Mouse (Mus musculus): ENCODE measurements around the gene Cpxm1. TPM values are rescaled to one million over a fixed set of nuclear protein-coding genes. Genes with fewer than 3 reads are reported as not detected.

Gene Cpxm1
- polyA plus RNA-seq, 1 experiment: 15.0 TPM

DNA sequence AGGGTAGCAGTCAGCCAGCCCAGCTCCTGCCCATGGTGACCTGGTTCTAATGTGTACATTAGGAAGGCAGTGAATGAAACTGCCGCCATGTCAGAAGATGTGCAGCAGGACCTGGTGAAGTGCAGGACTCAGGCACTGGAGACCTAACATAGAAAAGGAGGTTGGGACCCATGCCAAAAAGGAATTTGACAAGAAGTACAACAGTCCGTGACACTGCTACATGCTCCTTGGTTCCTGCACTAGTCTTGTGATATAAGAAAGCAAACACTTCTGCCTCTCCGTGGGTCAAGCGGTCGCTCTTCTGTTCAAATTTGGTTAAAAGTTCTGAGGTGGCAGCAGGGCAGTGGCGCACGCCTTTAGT is 56.2 kb downstream of the Cpxm1 start:
- Histone ChIP-seq H3K27me3 (replicated peaks; ENCODE audit: control insufficient read depth, insufficient read depth, low read length) (no peaks in the 10 kb centered on the region), H3K4me3 (ENCODE audit: insufficient read depth, low read depth, low read length) (no peak overlapping the region), H3K4me1 (ENCODE audit: control insufficient read depth, insufficient read depth, low read length) (no peaks in the 10 kb centered on the region), H3K27ac (ENCODE audit: insufficient read depth, low read depth, low read length) (no peak overlapping the region), H3K36me3 (ENCODE audit: control insufficient read depth, insufficient read depth, low read length) (no peaks in the 10 kb centered on the region)
- WGBS: 87% methylated on average over 7 of the region's 7 CpGs
- TF ChIP-seq CTCF (conservative IDR thresholded peaks at IDR 0.05; ENCODE audit: insufficient read depth, insufficient read length, low read depth, low read length): no peak
- no peak for TF ChIP-seq POLR2A (IDR thresholded peaks at IDR 0.05; ENCODE audit: low read depth, low read length)
- DNase-seq: no peak

Other genes with a start within 250 kb of the Cpxm1 start
- gene Snrpb, start 218.2 kb downstream of the Cpxm1 start, polyA plus RNA-seq (2012; rRNA removed): 193 and 194 TPM in 2 replicates
- gene Tmc2, start 202.4 kb downstream of the Cpxm1 start, polyA plus RNA-seq (2012; rRNA removed): not detected in 2 replicates
- gene Nop56, start 123.1 kb downstream of the Cpxm1 start, polyA plus RNA-seq (2012; rRNA removed): 22.1 and 26.8 TPM in 2 replicates
- 524 and 525 TPM in 2 replicates for gene Idh3b, start 113.0 kb downstream of the Cpxm1 start, polyA plus RNA-seq (2012; rRNA removed)
- 1.8 and 2.0 TPM in 2 replicates for gene Ebf4, start 102.4 kb downstream of the Cpxm1 start, polyA plus RNA-seq (2012; rRNA removed)
- gene Gm28372, start 7.7 kb upstream of the Cpxm1 start, polyA plus RNA-seq (2012; rRNA removed): not detected in 2 replicates
- gene 1700020A23Rik, start 7.7 kb upstream of the Cpxm1 start, polyA plus RNA-seq (2012; rRNA removed): 0.19 TPM in 1 of 2 replicates, not detected in the other
- not detected in 2 replicates for gene Tmem239, start 8.9 kb upstream of the Cpxm1 start, polyA plus RNA-seq (2012; rRNA removed)
- 50.8 and 56.0 TPM in 2 replicates for gene Vps16, start 26.8 kb upstream of the Cpxm1 start, polyA plus RNA-seq (2012; rRNA removed)
- 27.4 and 33.4 TPM in 2 replicates for gene Pced1a, start 27.1 kb upstream of the Cpxm1 start, polyA plus RNA-seq (2012; rRNA removed)
- 49.9 and 59.2 TPM in 2 replicates for gene Ptpra, start 52.7 kb upstream of the Cpxm1 start, polyA plus RNA-seq (2012; rRNA removed)
- gene Mrps26, start 166.2 kb upstream of the Cpxm1 start, polyA plus RNA-seq (2012; rRNA removed): 86.9 and 116 TPM in 2 replicates
- not detected in 2 replicates for gene Oxt, start 178.6 kb upstream of the Cpxm1 start, polyA plus RNA-seq (2012; rRNA removed)
- not detected in 2 replicates for gene Avp, start 185.0 kb upstream of the Cpxm1 start, polyA plus RNA-seq (2012; rRNA removed)
- 3.4 and 4.0 TPM in 2 replicates for gene Fastkd5, start 232.5 kb upstream of the Cpxm1 start, polyA plus RNA-seq (2012; rRNA removed)
- gene Ubox5, start 232.5 kb upstream of the Cpxm1 start, polyA plus RNA-seq (2012; rRNA removed): 7.3 and 8.0 TPM in 2 replicates
- 169 and 188 TPM in 2 replicates for gene Lzts3, start 245.2 kb upstream of the Cpxm1 start, polyA plus RNA-seq (2012; rRNA removed)

Data from kidney, adult 2 months (tissue).